Mouse (Mus musculus) liver, adult 2 months (tissue): ENCODE results near the gene Ube2g2.

Source experiments
- CTCF ChIP-seq: fragments of 200-500 bp; IDR thresholded peaks from 2 replicates; pipeline ENCODE4 v1.5.1; 2011; ENCODE audit warnings: low read depth, low read length, control low read depth
- POLR2A ChIP-seq: fragments of 200-500 bp; IDR thresholded peaks from 2 replicates; pipeline ENCODE4 v1.6.1; 2011; ENCODE audit warnings: low read length, control low read depth; ENCODE audit not compliant: insufficient read depth; ENCODE audit errors: extremely low read depth

- TF ChIP-seq CTCF (no peak), POLR2A (no peak)
Observed at GRCm38 (mm10) chr10:77667402-77667801, 45.3 kb downstream of the Ube2g2 start.
